Mouse (Mus musculus): ENCODE data around the gene Ppp1r3a.
A peak's percentile ranks its signal among the peaks of the same experiment; 100 is the strongest.
"Not testable (repeated sequence)": the region's sequence is repeated elsewhere in the genome, so short reads cannot be mapped to it uniquely, and the experiment has no call there.

Gene Ppp1r3a

DNA sequence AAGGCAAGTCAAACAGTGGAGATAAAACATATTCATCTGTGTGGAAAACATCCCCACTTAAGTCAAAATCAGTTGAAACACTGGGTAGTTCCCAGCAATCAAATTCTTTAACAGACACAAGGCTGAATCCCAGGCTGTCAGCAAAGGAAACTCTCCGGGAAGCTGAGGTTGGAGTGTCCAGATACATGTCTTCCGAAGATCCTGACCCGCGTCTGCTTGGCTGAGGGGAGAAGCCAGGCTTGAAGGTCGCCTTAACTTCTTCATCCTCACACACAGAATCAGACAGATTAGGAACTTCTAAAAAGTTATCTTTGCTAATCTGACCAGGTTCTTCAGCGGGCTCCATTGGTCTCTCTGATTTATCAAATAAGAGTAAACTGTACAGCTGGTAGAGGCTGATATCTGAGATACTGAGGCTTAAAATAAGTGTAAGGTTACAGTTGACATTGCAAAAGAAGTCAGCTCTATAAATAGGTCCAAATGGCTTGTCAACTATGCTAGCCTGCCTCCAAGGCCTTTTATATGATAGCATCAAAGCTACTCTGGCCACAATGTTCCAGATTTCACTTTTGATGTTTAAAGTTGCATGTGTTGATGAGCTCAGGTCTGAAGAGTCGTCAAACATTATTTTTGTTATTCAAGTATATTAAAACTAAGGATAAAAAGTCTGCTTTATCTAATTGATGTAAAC, at the start of gene Ppp1r3a:
Gene Ppp1r3a, minus strand, starts transcription at position 374 of the 691 bp plus-strand sequence.
- DNase-seq = no peak

DNA sequence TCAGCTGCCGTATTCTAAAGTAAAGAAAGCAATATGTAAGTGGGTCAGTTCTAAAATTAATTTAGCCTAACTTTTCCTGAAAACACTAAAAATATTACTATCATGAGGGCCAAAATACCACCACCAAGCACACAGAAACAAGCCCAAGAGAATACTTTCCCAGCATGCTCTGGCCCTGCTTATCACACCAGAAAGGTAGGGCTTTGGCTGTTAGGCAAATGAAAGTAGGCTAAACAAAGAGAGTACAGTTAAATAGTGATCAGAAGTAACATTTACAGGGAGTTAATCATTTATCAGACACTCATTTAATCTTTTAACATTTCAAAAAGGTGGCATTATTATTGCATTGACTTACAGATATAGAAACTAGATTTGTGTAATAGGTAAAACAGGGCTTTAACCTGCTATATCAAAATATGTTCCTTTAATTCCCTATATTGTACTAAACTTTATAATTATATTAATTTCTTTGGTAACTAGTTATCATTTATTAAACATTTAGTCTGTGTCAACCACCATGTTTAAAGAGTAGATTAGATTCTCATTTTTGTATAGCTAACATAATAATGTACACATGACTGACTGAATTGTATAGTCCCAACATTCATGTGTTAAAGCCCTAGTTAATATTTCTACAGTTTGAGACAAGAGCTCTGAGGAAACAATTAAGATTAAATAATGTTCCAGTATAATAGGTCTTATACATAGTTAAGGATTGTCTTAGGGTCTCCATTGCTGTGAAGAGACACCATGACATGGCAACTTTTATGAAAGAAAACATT, 32.3 kb upstream of the Ppp1r3a start:
- no peak for DNase-seq

GRCm38 (mm10) chr6:14777920-14778319, 22.8 kb upstream of the Ppp1r3a start:
- no peak for DNase-seq

- no peak for DNase-seq
Observed at GRCm38 (mm10) chr6:14771717-14772116, 16.6 kb upstream of the Ppp1r3a start.

GRCm38 (mm10) chr6:14757486-14757885, 2.4 kb upstream of the Ppp1r3a start:
- no peak for DNase-seq

- peak; percentile 62 for DNase-seq
Observed at GRCm38 (mm10) chr6:14753512-14753911, 1.6 kb downstream of the Ppp1r3a start.

DNA sequence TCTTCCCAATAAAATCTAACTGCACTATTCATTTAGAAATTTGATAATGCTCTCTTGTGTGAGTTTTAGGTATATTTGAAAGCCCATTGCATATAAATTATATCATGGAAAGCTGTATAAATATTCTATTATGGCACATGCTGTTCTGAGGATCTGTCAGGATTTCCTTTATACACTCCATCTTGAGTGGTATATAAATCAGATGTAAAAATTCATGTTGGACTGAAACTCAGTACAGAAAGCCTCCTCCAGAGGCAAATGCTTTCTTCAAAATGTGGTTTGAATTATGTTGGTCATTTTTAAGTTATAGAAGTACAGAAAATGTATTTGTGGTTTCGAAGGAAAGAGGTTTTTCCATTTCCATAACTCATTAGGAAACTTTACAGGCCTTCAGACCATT, 2.9 kb downstream of the Ppp1r3a start:
- no peak for DNase-seq

GRCm38 (mm10) chr6:14747000-14747399, 8.1 kb downstream of the Ppp1r3a start:
- DNase-seq = no peak

DNA sequence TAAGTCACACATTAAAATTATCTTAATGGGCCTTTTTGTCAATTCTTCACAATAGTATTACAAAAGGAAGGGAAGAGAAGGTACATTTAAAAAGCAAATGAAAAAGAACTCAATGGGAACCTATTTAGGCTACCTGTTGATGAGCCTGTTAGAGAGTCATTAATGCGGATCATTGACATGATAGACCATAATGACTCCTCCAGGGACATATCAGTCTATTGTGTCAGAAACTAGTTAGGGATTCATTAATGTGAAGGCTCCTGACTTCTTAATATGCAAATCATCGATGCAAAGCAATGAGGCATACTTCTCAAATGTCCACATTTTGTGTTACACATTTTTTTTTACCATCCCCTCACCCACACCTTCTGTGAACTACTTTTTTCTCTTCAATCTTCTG, 19.1 kb downstream of the Ppp1r3a start:
- DNase-seq = no peak

- DNase-seq = no peak
Observed at GRCm38 (mm10) chr6:14731011-14731410, 24.1 kb downstream of the Ppp1r3a start.

DNA sequence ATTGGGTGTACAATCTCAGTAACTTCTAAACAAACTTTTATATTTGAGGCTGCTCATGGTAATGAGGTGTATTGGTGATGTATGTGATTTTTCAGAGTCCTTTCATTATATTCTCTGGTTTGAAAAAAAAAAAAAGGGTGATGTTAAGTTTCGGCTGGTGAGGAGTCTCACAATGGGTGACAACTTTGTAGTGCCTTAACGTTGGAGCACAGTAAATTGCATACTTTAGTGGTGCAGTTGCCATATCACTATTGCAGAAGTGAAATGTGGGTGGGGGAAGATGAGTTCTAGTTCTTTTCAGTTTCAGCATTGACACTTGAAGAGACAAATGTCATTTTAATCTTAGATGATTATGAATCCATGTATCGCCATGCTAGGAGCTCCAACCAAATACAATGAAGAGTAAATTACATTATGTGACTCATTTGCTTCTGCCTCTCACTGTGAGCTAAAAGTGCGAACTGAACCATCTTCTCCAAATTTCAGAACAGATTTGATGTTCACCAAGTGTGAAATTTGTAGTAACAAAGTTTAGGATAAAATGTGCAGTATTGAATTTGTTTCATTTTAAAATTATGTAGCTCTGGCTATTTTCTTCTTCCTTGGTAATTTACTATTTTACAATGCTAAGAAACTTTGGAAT, 34.2 kb downstream of the Ppp1r3a start:
- DNase-seq = no peak

- peak; percentile 6 for DNase-seq
Observed at GRCm38 (mm10) chr6:14720110-14720771, 34.8 kb downstream of the Ppp1r3a start.

- no peak for DNase-seq
Observed at GRCm38 (mm10) chr6:14715129-14715989, 39.7 kb downstream of the Ppp1r3a start.

DNA sequence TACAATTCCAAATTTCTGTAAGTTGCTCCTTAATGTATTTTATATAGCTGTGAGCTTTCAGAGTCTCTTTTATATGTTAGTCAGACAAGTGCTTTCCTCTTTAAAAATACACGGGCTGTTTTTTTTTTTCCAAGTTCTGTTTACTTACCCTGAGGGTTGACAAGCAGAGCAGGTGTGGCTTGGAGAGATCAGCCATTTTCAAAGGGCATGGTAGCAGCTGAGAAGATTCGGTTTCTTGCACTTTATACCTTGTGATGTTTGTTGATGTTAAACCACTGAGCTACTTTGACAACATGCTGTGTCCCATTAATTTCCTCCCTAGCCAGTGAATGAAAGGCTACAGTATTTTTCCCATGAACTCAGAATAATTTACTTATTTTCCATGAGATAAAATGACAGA, 42.9 kb downstream of the Ppp1r3a start:
- DNase-seq = no peak

GRCm38 (mm10) chr6:14700030-14700429, 55.0 kb downstream of the Ppp1r3a start:
- no peak for DNase-seq

GRCm38 (mm10) chr6:14679231-14679887, 75.7 kb downstream of the Ppp1r3a start:
- not testable (repeated sequence) for DNase-seq

DNA sequence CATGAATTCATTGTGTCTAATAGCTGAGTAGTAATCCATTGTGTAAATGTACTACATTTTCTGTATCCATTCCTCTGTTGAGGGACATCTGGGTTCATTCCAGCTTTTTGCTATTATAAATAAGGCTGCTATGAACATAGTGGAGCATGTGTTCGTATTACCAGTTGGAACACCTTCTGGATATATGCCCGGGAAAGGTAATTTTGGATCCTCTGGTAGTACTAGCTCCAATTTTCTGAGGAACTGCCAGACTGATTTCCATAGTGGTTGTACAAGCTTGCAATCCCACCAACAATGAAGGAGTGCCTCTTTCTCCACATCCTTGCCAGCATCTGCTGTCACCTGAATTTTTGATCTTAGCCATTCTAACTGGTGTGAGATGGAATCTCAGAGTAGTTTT, 86.1 kb downstream of the Ppp1r3a start:
- not testable (repeated sequence) for DNase-seq

- not testable (repeated sequence) for DNase-seq
Observed at GRCm38 (mm10) chr6:14667651-14668050, 87.4 kb downstream of the Ppp1r3a start.

All from retina, postnatal 1 day (tissue).